Mouse (Mus musculus): ENCODE measurements at regions not wholly inside any gene's neighbourhood (a gene's known extent, or its start where the extent isn't known, plus 50 kb on each side); places are given as distances from the start of the nearest gene placed in this dataset.

DNA sequence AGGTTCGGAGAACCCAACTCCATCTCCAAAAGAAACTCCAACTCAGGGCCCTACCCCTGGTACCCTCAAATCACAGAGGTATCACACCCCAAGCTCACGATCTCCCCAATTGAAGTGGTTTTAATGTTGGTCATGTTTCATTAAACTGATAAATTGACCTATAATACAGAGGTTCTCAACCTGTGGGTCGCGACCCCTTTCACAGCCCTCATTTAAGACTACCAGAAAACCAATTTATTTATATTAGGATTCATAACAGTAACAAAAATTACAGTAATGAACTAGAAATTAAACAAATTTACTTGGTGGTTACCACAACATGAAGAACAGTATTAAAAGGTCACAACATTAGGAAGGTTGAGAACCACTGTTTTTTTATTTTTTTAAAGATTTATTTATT, 67.4 kb upstream of the Rad23b start:
- TF ChIP-seq CTCF (IDR thresholded peaks at IDR 0.05; ENCODE audit: low read depth) (no peak), EP300 (IDR thresholded peaks at IDR 0.05; ENCODE audit: low read depth) (no peak)
